Mouse (Mus musculus) heart, adult 10 weeks (tissue): ENCODE data around the gene Cops8. TPM values are rescaled to one million over a fixed set of nuclear protein-coding genes. Genes with fewer than 3 reads are reported as not detected.

Source experiments
- polyA plus RNA-seq: library from polyadenylated mRNA; stranded (reverse); fragments of 350-450 nt; fragmentation: Illumina TruSeq; extraction: RNeasy Lipid Tissue Mini Kit (QIAGEN cat#74804); gene quantifications from one replicate; pipeline ENCODE4 v1.2.3, GENCODE M21; 2014; ENCODE audit warnings: low read depth, low replicate concordance

Gene Cops8
- polyA plus RNA-seq, result 73.9 TPM

GRCm38 (mm10) chr1:90602759-90603560, at the start of gene Cops8:
Gene Cops8, plus strand, starts transcription at chr1:90602981.

Other genes with a start within 250 kb of the Cops8 start
- gene Col6a3, start 241.0 kb downstream of the Cops8 start, polyA plus RNA-seq, result 26.4 TPM